Mouse (Mus musculus): ENCODE results near the gene Nup35. TPM values are rescaled to one million over a fixed set of nuclear protein-coding genes. Genes with fewer than 3 reads are reported as not detected.
A peak's percentile ranks its signal among the peaks of the same experiment; 100 is the strongest.

Gene Nup35
- total and polyA plus RNA-seq, 2 experiments from 2014 or later = 30.4 to 48.1 TPM

DNA sequence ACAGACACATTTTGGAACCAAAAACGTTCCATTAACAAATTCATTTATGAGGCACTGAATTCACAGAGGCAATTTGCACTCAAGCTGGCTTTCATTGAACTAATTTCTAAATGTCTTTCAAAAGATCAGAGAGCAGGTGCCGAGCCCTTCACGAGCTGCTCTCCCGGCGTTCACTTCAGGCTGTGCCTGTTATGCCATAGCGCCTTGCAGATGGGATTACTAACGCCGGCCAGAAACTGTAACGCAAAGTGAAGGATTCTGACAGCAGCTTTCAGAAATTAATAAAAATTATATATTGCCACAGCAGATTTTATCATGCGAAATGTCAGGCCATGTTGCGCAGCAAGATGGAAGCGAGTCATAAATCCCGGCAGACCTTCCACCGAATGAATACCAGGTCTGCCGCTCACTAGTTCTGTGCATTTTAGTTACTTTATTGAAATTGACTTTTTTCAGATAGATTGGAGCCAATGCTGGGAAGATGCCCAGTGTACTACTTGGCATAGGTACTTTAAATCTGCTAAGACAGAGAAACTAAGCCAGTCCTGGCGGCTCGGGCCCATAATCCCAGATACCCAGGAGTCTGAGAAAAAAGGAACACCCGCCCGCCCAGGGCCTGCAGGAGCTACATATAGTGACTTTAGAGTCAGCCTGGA is 13.1 kb upstream of the Nup35 start:
- no peak overlapping the region for H3K9ac ChIP-seq (replicated peaks; ENCODE audit: low read length)
- H3K27ac ChIP-seq = no peak overlapping the region; the same call in 1 of the 2 replicates

DNA sequence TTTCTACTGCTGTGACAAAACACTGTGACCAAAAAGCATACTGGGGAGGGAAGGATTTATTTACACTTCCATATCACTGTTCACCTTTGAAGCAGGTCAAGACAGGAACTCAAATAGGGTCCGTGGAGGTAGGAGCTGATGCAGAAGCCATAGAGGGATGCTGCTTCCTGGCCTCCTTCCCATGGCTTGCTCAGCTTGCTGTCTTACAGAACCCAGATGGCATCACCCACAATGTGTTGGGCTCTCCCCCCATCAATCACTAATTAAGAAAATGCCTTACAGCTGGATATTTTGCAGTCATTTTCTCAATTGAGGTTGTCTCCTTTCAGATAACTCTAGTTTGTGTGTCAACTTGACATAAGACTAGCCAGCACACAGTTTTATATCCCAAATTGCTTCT is 4.8 kb upstream of the Nup35 start:
- ATAC-seq (no peak), DNase-seq (ENCODE audit: low spot score) (peak; percentile 15)
- H3K36me3 ChIP-seq (ENCODE audit: insufficient read depth, low read length) = no peaks in the 10 kb centered on the region
- no peaks in the 10 kb centered on the region for H3K4me1 ChIP-seq (ENCODE audit: insufficient read depth, low read length)
- TF ChIP-seq CTCF (IDR thresholded peaks at IDR 0.05; ENCODE audit: low read depth) = no peak
- H3K9ac ChIP-seq (replicated peaks; ENCODE audit: low read length) = no peak overlapping the region
- H3K27me3 ChIP-seq (ENCODE audit: insufficient read depth, low read length) = no peaks in the 10 kb centered on the region
- no peaks in the 10 kb centered on the region for H3K9me3 ChIP-seq (ENCODE audit: low read length)
- H3K27ac ChIP-seq = no peak overlapping the region
- 68% methylated on average over 1 of the region's 1 CpGs for WGBS
- no peak overlapping the region for H3K4me3 ChIP-seq (ENCODE audit: low read length)
- no peak overlapping the region for H3K4me2 ChIP-seq (ENCODE audit: low read depth, low read length)

More for the DNA sequence above, 13.1 kb upstream of the Nup35 start:
- no peak for TF ChIP-seq CTCF (IDR thresholded peaks at IDR 0.05; ENCODE audit: low read depth)
- Histone ChIP-seq H3K4me1 (ENCODE audit: insufficient read depth, low read length) (no peaks in the 10 kb centered on the region), H3K9me3 (ENCODE audit: low read length) (no peaks in the 10 kb centered on the region), H3K4me2 (ENCODE audit: low read depth, low read length) (no peak overlapping the region), H3K4me3 (ENCODE audit: low read length) (no peak overlapping the region), H3K27me3 (ENCODE audit: insufficient read depth, low read length) (no peaks in the 10 kb centered on the region), H3K36me3 (ENCODE audit: insufficient read depth, low read length) (no peaks in the 10 kb centered on the region)
- 70% methylated on average over 19 of the region's 19 CpGs for WGBS
- DNase-seq (ENCODE audit: low spot score) (peak; percentile 23), ATAC-seq (no peak)

GRCm38 (mm10) chr2:80612796-80613195 is 4.2 kb upstream of the Nup35 start:
- Histone ChIP-seq H3K27me3 (ENCODE audit: insufficient read depth, low read length) (no peaks in the 10 kb centered on the region), H3K4me3 (ENCODE audit: low read length) (no peak overlapping the region), H3K27ac (no peak overlapping the region), H3K36me3 (ENCODE audit: insufficient read depth, low read length) (no peaks in the 10 kb centered on the region), H3K9ac (replicated peaks; ENCODE audit: low read length) (no peak overlapping the region), H3K4me2 (ENCODE audit: low read depth, low read length) (no peak overlapping the region), H3K4me1 (ENCODE audit: insufficient read depth, low read length) (peaks cover 2% of the 10 kb centered on the region; the same call in 1 of the 2 replicates), H3K9me3 (ENCODE audit: low read length) (no peaks in the 10 kb centered on the region)
- 54% methylated on average over 2 of the region's 2 CpGs for WGBS
- TF ChIP-seq CTCF (IDR thresholded peaks at IDR 0.05; ENCODE audit: low read depth) = no peak
- DNase-seq (ENCODE audit: low spot score) (peak; percentile 56), ATAC-seq (no peak)

- DNase-seq (ENCODE audit: low spot score) = no peak
- H3K4me1 ChIP-seq (ENCODE audit: insufficient read depth, low read length) = peaks cover 5% of the 10 kb centered on the region; the same call in 1 of the 2 replicates
Observed at GRCm38 (mm10) chr2:80618991-80619390, 2.0 kb downstream of the Nup35 start.

GRCm38 (mm10) chr2:80621921-80622320 is 4.9 kb downstream of the Nup35 start:
- H3K4me2 ChIP-seq (ENCODE audit: low read depth, low read length) = no peak overlapping the region
- peaks cover 3% of the 10 kb centered on the region; the same call in 1 of the 2 replicates for H3K36me3 ChIP-seq (ENCODE audit: insufficient read depth, low read length)
- H3K27me3 ChIP-seq (ENCODE audit: insufficient read depth, low read length) = no peaks in the 10 kb centered on the region
- no peak for TF ChIP-seq CTCF (IDR thresholded peaks at IDR 0.05; ENCODE audit: low read depth)
- ATAC-seq (no peak), DNase-seq (ENCODE audit: low spot score) (no peak)
- H3K9ac ChIP-seq (replicated peaks; ENCODE audit: low read length) = no peak overlapping the region
- H3K4me1 ChIP-seq (ENCODE audit: insufficient read depth, low read length) = peaks cover 5% of the 10 kb centered on the region; the same call in 1 of the 2 replicates
- WGBS = 77% methylated on average over 3 of the region's 3 CpGs
- no peak overlapping the region for H3K4me3 ChIP-seq (ENCODE audit: low read length)
- no peaks in the 10 kb centered on the region for H3K9me3 ChIP-seq (ENCODE audit: low read length)
- H3K27ac ChIP-seq = no peak overlapping the region

More at GRCm38 (mm10) chr2:80618991-80619390, 2.0 kb downstream of the Nup35 start:
- WGBS = 91% methylated on average over 3 of the region's 3 CpGs
- ATAC-seq = no peak
- Histone ChIP-seq H3K4me3 (ENCODE audit: low read length) (no peak overlapping the region), H3K36me3 (ENCODE audit: insufficient read depth, low read length) (no peaks in the 10 kb centered on the region), H3K9me3 (ENCODE audit: low read length) (no peaks in the 10 kb centered on the region), H3K27me3 (ENCODE audit: insufficient read depth, low read length) (no peaks in the 10 kb centered on the region), H3K4me2 (ENCODE audit: low read depth, low read length) (no peak overlapping the region), H3K27ac (no peak overlapping the region), H3K9ac (replicated peaks; ENCODE audit: low read length) (no peak overlapping the region)
- no peak for TF ChIP-seq CTCF (IDR thresholded peaks at IDR 0.05; ENCODE audit: low read depth)

- Histone ChIP-seq H3K27me3 (ENCODE audit: insufficient read depth, low read length) (no peaks in the 10 kb centered on the region), H3K4me3 (ENCODE audit: low read length) (no peak overlapping the region), H3K9ac (replicated peaks; ENCODE audit: low read length) (no peak overlapping the region), H3K4me2 (ENCODE audit: low read depth, low read length) (no peak overlapping the region), H3K9me3 (ENCODE audit: low read length) (no peaks in the 10 kb centered on the region), H3K27ac (no peak overlapping the region), H3K36me3 (ENCODE audit: insufficient read depth, low read length) (peaks cover 3% of the 10 kb centered on the region; the same call in 1 of the 2 replicates), H3K4me1 (ENCODE audit: insufficient read depth, low read length) (no peaks in the 10 kb centered on the region)
- no peak for ATAC-seq
- no peak for TF ChIP-seq CTCF (IDR thresholded peaks at IDR 0.05; ENCODE audit: low read depth)
- WGBS = 92% methylated on average over 4 of the region's 4 CpGs
- DNase-seq (ENCODE audit: low spot score) = no peak
Observed at GRCm38 (mm10) chr2:80624523-80624922, 7.5 kb downstream of the Nup35 start.

GRCm38 (mm10) chr2:80632336-80633026 is 15.4 kb downstream of the Nup35 start:
- no peak for DNase-seq (ENCODE audit: low spot score)

More at GRCm38 (mm10) chr2:80632336-80633026, 15.4 kb downstream of the Nup35 start:
- Histone ChIP-seq H3K4me1 (ENCODE audit: insufficient read depth, low read length) (no peaks in the 10 kb centered on the region), H3K36me3 (ENCODE audit: insufficient read depth, low read length) (no peaks in the 10 kb centered on the region), H3K9ac (replicated peaks; ENCODE audit: low read length) (no peak overlapping the region), H3K4me2 (ENCODE audit: low read depth, low read length) (no peak overlapping the region), H3K27me3 (ENCODE audit: insufficient read depth, low read length) (no peaks in the 10 kb centered on the region), H3K4me3 (ENCODE audit: low read length) (no peak overlapping the region), H3K9me3 (ENCODE audit: low read length) (no peaks in the 10 kb centered on the region), H3K27ac (no peak overlapping the region)
- no peak for TF ChIP-seq CTCF (IDR thresholded peaks at IDR 0.05; ENCODE audit: low read depth)
- 94% methylated on average over 13 of the region's 13 CpGs for WGBS
- ATAC-seq = no peak

Measured in hindbrain, postnatal 0 days (tissue).